Mouse (Mus musculus) layer of hippocampus, adult 9-10 months (tissue): ENCODE results near the gene Usp54.
"Not testable (repeated sequence)": the region's sequence is repeated elsewhere in the genome, so short reads cannot be mapped to it uniquely, and the experiment has no call there.

Source experiments
- DNase-seq: peaks from one replicate; pipeline ENCODE4 v3.0.0; 2022; ENCODE audit warnings: low spot score

Gene Usp54

DNA sequence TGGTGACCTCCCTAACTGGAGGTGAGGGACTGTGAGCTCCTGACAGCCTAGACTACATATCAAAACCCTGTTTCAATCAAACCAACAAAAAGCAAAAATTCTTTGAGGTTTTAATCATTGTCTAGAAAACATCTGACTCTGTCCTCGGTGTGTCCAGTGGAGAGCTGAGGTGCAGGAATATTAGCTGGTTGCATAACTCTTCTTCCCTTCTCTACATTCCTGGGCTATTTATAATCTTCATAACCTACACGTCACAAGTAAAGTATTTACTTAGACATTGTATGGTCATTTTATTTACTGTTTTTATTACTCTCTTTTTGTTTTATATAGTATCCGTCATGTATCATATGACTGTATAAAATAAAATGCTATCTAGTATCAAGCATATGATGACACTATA lies 31.3 kb downstream of the Usp54 start:
- DNase-seq = no peak

- DNase-seq = no peak
Measured at GRCm38 (mm10) chr14:20607396-20608126, 33.3 kb downstream of the Usp54 start.

DNA sequence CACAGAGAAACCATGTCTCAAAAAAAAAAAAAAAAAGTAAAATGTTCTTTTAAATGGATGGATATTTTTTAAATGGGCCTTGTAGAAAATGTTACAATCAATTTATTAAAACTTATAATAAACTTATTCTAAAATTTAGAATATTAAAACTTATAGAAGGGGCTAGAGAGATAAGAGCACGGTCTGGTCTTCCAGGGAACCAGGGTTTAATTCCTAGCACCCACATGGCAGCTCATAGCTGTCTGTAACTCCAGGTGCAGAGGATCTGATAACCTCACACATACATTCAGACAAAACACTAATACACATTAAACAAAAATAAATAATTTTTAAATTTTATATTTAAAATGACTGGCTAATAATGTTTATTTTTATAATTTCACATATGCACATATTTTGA lies 39.6 kb downstream of the Usp54 start:
- DNase-seq = no peak

- DNase-seq = no peak
Measured at GRCm38 (mm10) chr14:20600203-20600602, 40.7 kb downstream of the Usp54 start.

GRCm38 (mm10) chr14:20599542-20599941 lies 41.3 kb downstream of the Usp54 start:
- no peak for DNase-seq

DNA sequence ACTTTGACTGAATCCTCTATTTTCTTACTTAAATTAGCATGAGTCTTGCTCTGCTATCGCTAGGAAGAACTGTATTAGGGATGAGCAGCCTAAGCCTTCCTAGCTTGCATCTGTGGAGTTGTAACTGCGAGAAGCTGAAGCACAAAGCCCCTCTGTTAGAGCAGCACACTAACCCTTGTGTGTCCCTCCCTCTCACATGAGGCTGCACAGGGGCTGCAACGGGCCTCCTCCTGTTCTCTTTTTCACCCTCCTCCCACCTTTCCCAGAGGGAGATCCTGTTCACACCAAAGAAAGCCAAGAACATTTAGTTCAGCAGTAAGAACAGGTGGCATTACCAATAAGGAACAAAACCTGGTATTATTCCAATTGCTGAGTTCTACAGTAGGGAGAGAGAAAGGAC lies 45.1 kb downstream of the Usp54 start:
- DNase-seq = peak; percentile 36

DNA sequence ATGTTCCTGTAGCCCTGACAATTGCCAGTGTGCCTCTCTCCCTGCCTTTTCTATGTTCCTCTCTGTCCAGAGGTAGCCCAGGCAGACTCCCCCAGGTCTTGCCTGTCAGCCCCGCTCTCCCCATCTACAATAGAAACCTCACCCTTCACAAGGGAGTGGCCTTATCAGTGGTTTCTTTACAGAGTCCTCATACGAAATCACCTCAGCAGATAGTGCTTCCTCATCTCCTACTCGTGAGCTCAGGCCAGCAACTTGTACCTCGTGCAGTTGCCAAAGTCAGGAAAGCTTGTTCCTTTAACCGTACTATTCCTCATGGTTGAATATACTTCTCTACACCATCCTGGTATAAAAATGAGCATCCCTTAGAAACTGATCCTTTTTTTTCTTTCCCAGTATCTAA lies 53.4 kb downstream of the Usp54 start:
- no peak for DNase-seq

DNA sequence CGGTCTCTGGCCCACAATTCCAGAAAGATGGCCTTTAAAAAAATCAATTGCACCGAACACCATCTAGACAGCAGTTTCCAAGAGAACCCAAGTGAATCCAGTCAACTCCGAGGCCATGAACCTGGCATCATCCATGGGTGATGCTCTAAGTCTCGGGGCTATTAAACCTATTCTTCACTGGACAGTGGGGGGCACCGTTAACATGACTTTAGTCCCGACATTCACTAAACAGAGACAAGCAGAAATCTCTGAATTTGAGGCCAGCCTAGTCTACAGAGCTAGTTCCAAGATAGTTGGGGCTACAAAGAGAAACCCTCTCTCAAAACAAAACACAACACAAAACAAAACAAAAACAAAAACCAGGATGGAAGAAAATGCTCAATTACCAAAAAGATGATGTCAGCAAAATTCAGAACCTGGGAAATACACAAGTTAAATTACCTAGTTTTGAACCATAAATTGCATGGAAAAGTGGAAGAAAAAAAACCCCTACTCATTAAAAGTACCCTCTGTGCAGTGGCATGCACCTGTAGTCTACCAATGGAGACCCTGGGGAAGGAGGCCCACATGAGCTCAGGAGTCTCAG lies 61.9 kb downstream of the Usp54 start:
- DNase-seq = no peak

DNA sequence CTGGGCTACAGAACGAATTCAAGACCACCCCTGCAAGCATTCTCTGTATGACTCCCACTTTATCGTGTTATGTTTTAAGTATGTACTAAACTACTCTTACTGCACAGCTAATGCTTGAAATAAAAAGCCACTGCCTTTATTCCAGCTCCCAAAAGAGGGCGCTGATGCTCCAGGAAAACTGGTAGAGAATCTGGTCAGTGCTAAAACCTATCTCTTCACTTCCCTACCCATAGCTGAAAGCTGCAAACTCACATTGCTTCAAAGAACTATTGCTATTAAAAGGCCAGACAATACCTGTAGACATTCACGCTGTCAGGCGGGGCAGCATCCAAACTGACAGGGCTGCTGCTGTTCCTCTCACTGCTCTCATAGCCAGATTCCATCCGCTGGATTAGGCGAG lies 64.7 kb downstream of the Usp54 start:
- peak; percentile 82 for DNase-seq

GRCm38 (mm10) chr14:20573196-20573595 lies 67.7 kb downstream of the Usp54 start:
- not testable (repeated sequence) for DNase-seq

DNA sequence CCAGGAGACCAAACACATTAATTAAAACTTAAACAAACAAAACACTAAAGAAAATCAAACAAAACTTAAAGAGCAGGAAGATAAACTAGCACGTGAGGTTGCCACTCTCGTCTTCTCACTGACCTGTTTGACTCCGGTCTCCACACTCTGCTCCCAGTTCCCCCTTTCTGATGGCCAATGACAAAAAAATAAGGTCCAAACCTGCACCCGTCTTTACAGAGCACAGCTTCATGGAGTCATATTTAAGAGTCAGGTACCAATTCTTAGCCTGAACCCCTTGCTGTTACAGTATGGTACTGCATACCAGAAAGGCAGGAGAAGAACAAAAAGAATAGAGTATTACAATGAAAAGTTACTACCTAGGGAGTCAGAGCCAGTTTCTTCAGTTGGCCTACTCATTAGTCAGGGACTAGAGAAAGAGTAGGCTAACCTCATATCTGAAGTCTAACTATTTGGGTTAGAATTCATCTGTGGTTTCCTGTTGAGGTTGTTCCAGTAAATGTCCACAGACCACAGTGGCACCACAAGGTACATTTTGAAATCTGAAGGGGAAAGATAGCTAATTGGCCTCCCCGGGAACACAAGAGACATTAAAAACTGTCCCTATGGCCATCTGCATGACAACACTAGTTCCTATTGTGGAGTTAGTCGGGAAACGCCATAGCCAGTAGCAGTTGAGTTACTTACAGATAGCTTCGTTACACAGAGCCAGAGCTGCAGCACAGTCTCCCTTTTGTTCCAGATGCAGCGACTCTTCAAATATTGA lies 75.4 kb downstream of the Usp54 start:
- no peak for DNase-seq

DNA sequence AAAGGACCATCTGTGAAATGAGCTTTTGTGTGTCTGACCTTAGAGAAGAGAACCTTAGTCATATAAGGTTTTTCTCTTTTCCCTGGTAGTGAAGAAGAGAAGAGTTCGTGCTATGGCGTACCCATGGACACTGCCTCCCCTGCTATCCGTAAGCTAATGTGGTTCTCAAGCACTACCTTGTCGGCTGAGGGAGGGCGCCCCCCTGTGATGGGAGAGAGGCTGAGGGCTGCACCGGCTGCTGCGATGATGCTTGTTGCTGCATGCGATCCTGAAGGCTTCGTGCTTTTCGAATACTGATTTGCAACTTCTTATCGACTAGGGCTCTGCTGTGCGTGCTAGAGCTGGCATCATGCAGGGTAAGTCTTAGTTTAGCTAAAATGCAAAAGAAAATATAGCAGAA lies 76.2 kb downstream of the Usp54 start:
- DNase-seq = no peak

DNA sequence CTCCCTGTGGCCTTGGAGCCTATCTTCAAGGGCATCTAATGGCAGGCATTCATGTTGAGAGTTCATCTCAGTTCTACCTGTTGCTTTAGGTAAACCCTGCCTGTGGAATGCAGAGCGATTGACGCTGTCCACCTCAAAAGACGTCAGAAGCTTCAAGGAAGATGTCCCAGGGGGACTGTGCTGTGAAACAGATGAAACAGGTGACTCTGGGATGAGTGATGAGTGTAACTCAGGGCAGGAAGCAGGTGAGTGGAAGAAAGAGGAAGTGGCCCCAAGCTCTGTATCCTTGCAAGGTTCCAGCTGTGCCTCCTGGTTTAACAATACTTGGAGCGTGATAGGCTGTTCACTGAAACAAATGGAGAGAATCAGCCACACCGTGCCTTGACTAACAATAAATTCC lies 79.0 kb downstream of the Usp54 start:
- no peak for DNase-seq

DNA sequence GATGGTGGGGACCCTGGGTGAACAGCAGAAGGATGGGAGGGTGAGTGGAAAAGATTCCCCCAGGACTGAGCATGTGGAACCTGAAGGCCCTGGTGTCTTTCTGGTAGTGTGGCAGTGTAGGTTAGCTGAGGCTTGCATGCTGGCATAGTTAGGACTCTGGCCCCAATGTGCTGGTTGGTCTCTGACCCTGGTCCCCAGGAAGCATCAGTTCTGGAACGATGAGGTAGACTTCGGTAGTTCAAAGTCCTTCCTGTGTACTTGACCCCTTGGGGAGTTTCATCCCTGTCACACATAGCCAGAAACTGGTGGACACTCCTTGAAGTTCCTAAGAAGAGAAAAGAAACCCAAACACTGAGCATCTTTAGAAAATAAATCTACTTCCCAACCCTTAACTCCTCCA lies 90.7 kb downstream of the Usp54 start:
- DNase-seq = no peak

GRCm38 (mm10) chr14:20546415-20546814 lies 94.4 kb downstream of the Usp54 start, which contains the start of gene Ppp3cb:
Gene Ppp3cb (minus strand): TSS chr14:20546573.
- peak; percentile 42 for DNase-seq

- peak; percentile 57 for DNase-seq
Measured at GRCm38 (mm10) chr14:20545529-20546331, 95.1 kb downstream of the Usp54 start.

- no peak for DNase-seq
Measured at GRCm38 (mm10) chr14:20544467-20545411, 96.1 kb downstream of the Usp54 start.

GRCm38 (mm10) chr14:20529643-20530042 lies 111.2 kb downstream of the Usp54 start:
- DNase-seq = no peak

DNA sequence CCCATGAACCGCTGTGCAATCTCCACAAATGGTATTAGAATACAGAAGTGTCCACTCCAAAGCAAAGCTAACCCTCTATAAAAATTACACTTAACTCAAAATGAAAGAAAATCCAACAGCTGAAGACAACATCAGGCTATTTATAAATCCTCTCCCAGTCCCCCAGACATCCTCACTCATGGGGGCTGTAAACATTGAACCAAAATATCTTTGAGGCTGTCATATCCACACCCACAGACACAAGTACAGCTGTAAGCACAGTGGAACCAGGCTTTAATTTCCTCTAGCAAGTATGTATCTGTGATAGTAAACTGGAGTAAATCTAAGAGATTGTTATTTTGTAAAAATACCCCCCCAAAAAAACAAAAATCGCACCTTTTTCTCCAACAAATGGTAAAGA lies 120.7 kb downstream of the Usp54 start:
- no peak for DNase-seq

DNA sequence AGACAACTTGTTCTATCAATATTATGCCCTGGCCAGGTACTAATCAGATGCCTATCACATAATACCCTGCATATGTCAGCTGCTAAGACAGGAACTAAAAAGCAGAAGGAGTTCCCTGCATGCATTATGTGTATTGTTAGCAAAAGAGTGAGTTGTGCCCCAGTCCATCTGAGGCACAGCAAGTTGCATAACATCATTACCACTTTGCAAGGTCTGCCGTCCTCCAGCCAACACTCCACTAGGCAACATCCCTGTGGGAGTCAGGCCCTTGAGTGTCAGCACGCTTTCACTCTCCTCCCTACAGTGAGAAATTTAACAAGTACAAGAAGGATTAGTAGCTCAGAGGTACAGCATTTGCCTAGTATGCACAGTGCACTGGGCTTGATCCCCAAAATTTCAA lies 132.4 kb downstream of the Usp54 start:
- DNase-seq = no peak

GRCm38 (mm10) chr14:20502966-20503365 lies 137.9 kb downstream of the Usp54 start:
- no peak for DNase-seq
